Mouse (Mus musculus): ENCODE results near the gene Ccdc163.
"Not testable (repeated sequence)": the region's sequence is repeated elsewhere in the genome, so short reads cannot be mapped to it uniquely, and the experiment has no call there.

Gene Ccdc163

DNA sequence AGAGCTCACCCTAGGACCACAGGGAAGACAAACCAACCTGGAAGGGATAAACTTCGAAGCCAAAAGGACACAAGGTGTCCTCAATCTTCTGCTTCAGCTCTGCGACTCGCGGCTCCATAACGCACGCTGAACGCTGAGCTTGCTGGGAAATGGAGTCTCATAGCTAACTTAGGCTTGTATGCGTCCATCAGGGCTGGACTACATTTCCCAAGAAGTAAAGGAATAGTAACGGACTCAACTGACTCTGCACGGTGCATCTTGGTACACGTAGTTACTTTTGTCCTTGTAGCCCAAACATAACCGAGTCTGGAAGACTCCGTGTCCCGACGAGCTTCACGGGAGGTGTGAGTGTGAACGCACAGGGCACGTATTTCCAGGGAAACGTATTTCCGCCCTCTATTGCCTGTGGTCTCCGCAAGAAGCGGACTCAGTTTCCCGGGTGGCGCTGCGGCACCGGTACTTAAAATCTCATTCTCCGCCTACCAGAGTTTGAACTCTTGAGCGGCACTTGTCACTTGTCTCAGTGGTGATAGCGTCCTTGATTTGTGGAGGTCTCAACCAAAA, at the start of gene Ccdc163, which contains the start of gene Mmachc:
Gene Ccdc163 (plus strand): TSS at position 309 of the 564 bp plus-strand sequence.
Gene Mmachc (minus strand): TSS at position 206 of the 564 bp plus-strand sequence.
- peak; percentile 91 to 94 for DNase-seq (ENCODE audit: low spot score in 2 of 2)

DNA sequence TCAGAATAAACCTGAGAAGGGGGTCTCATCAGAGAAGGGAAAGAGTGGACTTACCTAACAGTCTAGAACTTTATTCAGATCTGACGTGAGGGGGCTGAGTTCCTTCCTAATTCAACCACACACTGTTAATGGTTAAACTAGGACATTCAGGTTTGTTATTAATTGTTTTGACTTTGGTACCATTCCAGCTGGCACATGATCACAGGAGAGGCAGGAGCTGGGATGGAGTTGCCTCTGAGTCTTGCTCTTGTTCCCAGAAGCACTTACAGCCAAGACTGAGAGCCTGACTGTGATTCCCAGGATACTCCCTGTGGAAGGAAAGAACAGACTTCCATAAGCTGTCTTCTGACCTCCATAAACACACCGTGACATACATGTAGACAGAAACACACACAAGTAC, 48.8 kb upstream of the Ccdc163 start:
- no peak for DNase-seq (ENCODE audit: low spot score in 2 of 2)

DNA sequence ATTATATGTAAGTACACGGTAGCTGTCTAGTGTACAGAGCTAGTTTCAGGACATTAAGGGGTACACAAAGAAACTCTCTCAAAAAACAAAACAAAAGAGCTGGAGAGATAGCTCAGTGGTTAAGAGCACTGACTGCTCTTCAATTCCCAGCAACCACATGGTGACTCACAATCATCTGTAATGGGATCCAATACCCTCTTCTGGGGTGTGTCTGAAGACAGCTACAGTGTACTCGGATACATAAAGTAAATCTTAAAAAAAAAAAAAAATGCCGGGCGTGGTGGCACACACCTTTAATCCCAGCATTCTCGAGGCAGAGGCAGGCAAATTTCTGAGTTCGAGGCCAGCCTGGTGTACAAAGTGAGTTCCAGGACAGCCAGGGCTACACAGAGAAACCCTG, 48.4 kb upstream of the Ccdc163 start:
- not testable (repeated sequence) for DNase-seq (ENCODE audit: low spot score in 2 of 2)

DNA sequence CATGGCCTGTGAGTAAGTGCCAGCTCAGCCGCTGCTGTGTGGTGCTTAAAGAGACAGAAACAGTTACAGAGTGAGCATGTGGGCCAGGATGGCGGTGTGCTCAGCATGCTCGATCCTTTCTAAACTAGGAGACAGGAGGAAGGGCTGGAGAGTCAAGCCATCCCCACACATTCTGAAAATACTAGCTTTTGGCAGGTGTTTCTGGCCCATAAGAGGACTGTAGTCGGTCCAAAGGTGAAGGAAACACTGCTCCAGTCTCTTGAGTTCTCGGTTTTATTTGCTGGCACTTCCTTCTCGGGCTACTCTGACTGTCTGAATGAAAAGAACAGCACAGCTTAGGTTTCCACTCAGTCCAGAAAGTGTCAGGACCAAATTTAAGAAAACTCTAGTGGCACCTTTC, 47.5 kb upstream of the Ccdc163 start:
- DNase-seq (ENCODE audit: low spot score in 2 of 2): no peak

DNA sequence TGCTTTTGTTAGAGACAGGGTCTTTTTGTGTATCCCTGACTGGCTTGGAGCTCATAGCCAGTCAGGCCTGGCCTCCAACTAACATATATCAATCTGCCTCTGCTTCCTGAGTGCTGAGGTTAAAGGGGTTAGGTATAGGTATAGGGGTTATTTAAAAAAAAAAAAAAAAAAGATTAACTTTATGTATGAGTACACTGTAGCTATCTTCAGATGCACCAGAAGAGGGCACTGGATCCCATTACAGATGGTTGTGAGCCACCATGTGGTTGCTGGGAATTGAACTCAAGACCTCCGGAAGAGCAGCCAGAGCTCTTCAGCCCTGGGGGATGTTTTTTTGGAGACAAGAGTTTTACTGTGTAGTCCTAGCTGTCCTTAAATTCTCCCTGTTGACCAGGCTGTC, 46.3 kb upstream of the Ccdc163 start:
- no peak for DNase-seq (ENCODE audit: low spot score in 2 of 2)

DNA sequence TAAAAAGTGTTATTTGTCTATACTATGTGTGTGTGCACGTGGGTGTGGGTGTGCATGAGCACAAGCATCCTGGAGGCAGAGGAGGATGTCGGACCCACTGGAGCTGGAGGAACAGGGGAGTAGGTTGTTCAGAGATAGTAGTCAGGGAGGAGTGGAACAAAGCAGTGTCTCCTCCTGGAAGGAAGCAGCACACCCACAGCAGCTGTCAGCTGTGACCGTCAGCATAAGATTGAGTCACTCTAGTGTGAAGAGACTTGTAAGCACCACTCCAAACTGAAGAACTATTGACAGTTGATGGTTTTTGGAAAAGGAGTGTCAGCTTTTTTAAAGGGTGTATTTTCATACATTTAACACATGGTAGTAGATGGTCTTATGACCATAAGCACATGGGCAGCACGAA, 41.7 kb upstream of the Ccdc163 start:
- DNase-seq (ENCODE audit: low spot score in 2 of 2): no peak

DNA sequence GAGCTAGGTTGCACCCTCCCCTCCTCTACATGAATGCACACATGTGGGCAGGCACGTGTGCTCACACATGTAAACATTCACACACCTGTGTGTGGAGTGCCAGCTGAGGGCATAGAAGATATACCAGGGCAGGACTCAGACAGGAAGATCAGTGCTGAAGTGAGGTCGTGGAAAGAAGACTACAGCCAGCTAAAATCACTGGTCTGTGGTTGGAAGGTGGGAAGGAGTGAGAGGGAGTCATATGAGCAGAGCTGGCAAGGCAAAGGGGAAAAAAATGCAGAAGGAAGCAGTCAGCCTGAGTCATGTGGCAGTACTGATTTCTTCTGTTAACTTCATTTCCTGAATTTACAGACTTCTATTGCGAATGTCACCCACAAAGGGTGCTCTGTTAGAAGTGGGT, 40.2 kb upstream of the Ccdc163 start:
- DNase-seq (ENCODE audit: low spot score in 2 of 2): no peak

DNA sequence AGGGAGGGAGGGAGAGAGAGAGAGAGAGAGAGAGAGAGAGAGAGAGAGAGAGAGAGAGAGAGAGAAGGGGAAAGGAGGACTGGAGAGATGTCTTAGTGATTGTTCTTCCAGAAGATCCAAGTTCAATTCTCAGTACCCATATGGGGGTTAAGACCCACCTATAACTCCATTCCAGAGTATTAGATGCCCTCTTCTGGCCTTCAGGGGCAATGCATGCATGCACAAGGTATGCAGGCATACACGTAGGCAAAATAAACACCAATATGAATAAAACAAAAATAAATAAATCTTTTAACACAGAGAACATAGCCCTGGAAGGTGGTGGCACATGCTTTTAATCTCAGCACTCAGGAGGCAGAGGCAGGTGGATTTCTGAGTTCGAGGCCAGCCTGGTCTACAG, 39.0 kb upstream of the Ccdc163 start:
- no peak for DNase-seq (ENCODE audit: low spot score in 2 of 2)

DNA sequence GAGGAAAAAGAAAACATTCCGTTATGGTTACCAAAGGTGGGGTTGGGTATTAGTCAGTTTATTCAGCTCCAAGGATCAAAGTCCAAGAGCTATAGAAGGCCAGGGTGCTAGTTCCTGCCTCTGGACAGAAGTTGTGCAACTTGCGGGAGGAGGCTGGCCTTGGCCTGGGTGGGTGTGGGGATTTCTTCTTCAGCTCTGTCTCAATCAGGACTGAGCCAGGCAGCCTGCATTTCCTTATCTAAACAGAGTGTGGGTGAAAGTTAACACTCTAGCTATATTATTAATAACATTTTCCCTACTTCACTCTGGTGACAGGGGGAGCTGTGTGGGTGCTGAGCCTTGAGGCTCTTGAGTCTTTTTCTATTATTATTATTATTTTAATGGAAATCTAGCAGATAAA, 35.5 kb upstream of the Ccdc163 start:
- no peak for DNase-seq (ENCODE audit: low spot score in 2 of 2)

DNA sequence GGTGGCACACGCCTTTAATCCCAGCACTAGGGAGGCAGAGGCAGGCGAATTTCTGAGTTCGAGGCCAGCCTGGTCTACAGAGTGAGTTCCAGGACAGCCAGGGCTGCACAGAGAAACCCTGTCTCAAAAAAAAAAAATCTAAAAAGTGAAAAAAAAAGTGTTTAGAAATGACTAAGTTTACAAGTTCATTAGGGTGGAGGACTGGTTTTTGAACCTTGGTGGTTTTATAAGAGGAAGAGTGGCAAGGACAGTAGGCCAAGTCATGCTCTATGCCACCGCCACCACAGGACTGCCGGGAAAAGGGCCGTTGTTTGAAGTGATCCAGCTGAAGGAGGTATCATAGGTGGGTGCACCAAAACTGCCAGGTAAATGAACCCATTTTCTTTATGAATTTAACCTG, 33.5 kb upstream of the Ccdc163 start:
- DNase-seq (ENCODE audit: low spot score in 2 of 2): not testable (repeated sequence)

DNA sequence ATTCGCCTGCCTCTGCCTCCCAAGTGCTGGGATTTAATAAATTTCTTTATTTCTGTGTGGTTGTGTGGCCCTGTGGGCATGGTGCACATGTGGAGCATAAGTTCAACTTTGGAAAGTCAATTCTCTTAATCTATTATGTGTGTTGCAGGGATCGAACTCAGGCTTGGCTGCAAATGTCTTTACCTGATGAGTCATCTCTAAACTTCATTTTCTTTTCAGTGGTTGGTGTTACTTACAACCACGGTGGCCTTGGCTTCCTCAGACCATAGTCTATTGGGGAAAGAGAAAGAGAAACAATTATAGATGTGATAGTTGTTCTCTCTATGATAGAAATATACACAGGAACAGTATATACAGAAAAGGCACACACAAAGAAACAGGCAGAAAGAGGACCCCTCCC, 32.3 kb upstream of the Ccdc163 start:
- DNase-seq (ENCODE audit: low spot score in 2 of 2): no peak

DNA sequence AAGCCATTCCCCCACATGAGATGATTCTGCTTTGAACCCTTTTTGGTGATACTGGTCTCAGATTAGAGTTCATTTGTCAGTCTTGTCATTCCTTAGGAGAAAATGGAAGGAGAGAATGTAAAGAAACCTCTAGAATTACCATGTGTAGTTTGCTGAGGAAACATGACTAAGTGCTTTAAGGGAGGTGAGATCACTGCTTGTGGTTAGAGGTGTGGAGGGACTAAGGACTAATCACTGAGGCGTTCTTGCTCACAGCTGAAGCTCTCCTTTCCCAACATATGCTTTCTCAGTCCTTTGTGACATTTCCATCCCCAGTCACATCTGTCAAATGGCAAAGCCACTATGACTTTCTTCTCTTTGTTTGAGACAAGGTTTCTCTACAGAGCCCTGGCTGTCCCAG, 30.5 kb upstream of the Ccdc163 start:
- DNase-seq (ENCODE audit: low spot score in 2 of 2): no peak

DNA sequence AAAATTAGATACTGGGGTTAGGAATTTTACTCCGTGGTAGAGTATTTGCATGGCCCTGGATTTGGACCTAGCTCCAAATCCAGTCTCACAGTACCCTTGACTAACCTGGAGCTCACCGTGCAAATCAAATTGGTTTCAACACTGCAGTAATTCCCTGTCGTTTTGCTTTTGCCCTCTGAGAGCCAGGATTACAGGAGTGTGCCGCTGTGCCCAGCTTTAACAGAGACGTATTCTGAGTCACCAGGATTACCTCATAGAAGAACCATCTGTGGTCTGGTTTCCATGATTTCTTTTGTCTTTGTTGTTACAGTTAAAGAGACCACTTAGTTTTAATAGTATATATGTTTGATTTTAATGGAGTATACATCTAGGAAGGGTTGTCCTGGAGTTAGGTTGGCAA, 29.2 kb upstream of the Ccdc163 start:
- DNase-seq (ENCODE audit: low spot score in 2 of 2): no peak

DNA sequence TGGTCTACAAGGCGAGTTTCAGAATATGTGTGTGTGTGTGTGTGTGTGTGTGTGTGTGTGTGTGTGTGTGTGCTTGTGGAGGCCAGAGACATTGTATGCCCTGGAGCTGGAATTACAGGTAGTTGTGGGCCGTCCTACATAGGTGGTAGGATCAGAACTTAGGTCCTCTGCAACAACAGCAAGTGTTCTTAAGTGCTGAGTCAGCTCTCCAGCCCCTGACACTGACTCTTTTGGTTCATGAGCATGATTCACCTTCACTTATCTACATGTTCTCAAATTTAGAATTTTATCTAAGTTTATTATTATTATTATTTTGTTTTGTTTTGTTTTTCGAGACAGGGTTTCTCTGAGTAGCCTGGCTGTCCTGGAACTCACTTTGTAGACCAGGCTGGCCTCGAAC, 27.8 kb upstream of the Ccdc163 start:
- not testable (repeated sequence) for DNase-seq (ENCODE audit: low spot score in 2 of 2)

DNA sequence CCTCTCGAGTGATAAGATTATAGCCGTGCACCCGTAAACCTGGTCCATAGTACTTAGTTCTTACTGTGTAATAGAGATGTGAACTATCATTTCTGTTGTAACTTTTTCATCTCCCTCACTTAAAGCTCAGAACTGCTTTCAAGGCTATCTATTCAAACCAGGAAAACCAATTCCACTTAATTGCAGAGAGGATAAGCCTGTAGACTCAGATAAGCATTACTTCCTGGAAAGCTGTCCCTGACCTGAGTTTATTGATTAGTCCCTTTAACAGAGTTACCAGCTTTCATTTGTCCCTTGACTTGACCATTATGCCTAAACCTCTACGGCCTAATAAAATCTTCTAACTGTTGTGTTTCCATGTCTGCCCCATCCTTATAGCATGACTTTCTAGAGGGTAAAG, 24.4 kb upstream of the Ccdc163 start:
- DNase-seq (ENCODE audit: low spot score in 2 of 2): no peak

DNA sequence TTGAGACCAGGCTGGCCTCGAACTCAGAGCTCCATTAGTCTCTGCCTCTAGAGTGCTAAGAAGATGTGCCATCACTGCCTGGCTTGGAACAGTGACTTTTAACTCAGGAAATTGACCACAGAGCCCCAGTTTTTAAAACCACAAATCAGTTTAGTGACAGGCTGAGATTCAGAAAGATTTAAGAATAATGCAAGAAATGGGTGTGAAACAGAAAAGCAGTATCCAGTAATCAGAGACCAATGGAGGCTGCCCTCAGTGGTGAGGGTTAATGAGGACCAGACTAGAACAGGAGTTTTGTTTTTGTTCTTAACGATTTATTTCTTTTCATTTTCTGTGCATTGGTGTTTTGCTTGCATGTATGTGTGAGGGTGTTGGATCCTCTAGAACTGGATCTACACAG, 23.6 kb upstream of the Ccdc163 start:
- DNase-seq (ENCODE audit: low spot score in 2 of 2): no peak

DNA sequence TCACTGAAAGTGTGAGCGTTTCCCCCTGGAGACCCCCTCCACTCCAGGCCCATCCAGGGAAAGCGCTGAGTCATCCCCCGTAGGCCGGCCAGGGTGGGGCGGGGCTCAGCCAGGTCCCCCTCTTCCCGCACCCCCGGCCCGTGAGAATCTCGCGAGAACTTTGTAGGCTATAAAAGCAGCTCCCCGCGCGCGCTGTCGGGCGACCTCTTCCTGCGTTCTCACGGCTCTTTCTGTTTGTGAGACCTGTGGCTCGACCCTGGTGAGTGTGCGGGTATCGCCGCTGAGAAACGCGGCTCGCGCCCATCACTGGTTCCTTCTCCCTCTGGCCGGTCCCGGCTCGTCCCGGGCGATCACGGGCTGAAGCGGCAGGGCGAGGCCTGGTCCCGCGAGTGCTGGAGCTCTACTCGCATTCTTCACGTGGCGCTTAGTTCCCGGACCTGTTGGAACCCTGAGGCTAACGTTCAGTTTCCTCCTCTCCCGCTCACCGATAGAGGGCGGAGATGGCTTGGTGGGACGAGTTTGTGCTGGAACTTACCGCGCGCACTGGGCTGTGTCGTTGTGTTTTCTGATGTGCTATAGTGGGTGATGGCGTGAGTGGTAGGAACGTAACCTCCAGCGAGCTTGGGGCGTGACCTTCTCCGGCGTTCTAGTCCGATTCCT, 22.8 kb upstream of the Ccdc163 start, which contains the start of gene Prdx1:
Gene Prdx1 (plus strand): TSS at position 143 of the 660 bp plus-strand sequence.
- DNase-seq (ENCODE audit: low spot score in 2 of 2): peak; percentile 86 to 92

DNA sequence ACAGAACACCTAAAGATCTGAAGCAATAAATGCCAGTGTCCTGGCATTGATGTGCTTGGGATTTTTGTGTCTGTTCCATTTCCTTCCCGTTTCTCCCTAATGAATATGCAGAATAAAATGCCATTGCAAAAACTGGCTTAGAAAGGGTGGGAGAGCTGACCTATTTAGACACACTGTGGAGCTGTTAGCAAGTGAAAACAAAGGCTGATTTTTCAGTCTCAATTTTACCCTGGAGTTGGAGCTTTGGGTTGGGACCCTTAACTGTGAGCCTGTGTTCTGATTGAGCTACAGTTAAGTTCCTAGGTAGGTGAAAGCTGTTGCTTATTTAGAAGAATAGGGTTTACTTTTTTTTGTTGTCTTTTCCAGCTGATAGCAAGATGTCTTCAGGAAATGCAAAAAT, 21.3 kb upstream of the Ccdc163 start:
- DNase-seq (ENCODE audit: low spot score in 2 of 2): no peak

DNA sequence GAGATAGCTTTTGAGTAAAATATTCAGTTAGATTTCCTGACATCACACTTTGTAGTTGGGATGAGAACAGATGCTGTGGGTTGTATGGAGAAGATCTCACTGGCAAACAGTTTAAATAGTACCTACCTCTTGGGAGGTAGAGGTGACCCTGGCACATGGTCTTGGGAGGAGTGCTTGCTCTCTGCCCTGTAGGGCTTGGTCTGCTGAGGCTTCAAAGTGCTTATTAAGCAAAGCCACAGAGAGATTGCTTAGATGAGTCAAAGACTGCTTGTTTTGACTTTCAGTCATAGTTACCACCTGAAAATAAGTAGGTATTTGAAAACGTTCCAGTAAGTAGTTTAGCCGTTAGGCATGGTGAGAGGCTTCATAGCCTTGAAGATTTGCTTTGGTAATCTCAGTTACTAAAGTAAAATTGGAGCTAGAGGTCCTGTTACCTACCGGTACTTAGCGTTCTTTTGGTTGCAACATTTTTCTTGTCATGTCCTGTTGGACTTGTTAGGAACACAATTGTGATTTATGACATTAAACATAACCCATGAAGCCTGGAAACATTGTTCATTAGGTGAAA, 18.9 kb upstream of the Ccdc163 start:
- DNase-seq (ENCODE audit: low spot score in 2 of 2): no peak

DNA sequence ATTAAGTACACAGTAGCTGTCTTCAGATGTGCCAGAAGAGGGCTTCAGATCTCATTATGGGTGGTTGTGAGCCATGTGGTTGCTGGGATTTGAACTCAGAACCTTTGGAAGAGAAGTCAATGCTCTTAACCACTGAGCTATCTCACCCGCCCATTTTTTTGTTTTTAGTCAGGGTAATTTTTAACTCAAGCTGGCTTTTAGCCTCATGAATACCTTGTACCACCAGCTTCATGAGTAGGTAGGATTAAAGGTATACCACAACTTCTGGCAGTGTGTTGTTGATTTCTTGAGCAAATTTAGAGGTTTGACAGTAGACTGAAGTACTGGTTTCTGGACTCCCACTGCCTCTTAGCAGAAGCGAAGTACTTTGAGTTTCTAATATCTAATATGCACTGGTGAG, 16.2 kb upstream of the Ccdc163 start:
- DNase-seq (ENCODE audit: low spot score in 2 of 2): no peak

DNA sequence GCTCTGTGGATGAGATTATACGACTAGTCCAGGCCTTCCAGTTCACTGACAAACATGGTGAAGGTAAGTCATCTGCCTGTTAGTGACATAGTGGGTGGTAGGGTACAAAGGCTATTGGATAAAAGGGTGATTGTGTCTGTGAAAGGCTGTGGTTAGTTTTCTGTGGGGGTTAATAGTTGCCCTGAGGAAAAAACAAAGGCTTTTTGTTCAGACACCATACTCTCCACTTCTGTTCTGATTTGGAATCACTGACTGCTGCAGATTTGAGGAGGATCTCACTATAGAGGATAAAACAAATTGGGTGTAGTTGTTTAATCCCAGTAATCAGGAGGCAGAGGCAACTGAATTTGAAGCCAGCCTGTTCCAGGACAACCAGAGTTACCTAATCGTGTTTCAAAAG, 14.5 kb upstream of the Ccdc163 start:
- DNase-seq (ENCODE audit: low spot score in 2 of 2): no peak

DNA sequence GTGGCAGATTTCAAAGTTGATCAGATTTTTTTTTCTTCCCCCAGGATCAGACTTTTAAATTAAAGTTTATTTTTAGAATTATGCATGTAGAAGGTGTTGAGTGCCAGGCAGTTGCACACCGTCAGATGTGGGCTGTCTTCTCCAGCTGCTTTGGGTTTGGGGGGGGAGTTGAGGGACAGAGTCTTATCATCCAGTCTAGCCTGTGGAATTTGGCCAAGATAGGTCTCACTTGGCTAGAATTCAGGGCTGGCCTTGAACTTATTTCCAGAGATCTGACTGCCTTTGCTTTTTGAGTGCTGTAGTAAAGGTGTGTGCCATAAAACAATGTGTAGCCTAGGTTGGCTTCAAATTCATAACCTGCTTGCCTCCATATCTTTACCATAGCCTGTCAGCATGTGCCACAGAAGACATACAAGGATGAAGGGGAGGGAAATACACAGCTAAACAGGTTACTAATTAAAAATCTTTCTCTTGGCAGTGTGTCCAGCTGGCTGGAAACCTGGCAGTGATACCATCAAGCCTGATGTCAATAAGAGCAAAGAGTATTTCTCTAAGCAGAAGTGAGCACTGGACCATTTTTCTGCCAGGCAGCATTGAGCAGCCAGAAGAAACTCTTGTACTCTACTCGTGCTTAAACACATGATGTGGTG, 9.5 kb upstream of the Ccdc163 start:
- no peak for DNase-seq (ENCODE audit: low spot score in 2 of 2)

DNA sequence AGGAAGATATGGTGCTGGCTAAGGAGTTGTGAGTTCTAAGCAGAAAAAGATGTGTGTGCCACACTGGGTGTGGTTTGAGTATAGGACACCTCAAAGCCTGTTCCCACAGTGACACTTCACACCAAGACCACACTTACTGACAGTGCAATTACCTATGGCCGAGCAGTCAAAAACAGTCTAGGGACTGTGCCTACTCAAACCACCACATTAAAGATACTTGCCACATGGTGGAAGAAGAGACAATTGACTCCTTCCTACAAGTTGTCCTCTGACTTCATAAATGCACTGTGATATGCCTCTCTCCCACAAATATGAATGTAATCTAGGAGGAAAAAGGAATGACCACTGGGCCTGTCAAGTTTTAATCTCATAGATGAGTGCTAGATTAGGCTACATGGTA, 7.3 kb upstream of the Ccdc163 start:
- DNase-seq (ENCODE audit: low spot score in 2 of 2): no peak

Data from frontal cortex, postnatal 10 days (tissue).